Mouse (Mus musculus) gastrocnemius, adult 18-20 months (tissue): ENCODE data around the gene Rabif. TPM values are rescaled to one million over a fixed set of nuclear protein-coding genes. Genes with fewer than 3 reads are reported as not detected.
"Not testable (repeated sequence)": the region's sequence is repeated elsewhere in the genome, so short reads cannot be mapped to it uniquely, and the experiment has no call there.

ENCODE experiments used
- DNase-seq: peaks from one replicate; pipeline ENCODE4 v3.0.0; 2021; ENCODE audit warnings: low spot score
- long read RNA-seq, 2 experiments: library from polyadenylated mRNA; stranded (forward); transcript quantifications; one replicate each; pipeline ENCODE4 v2.0.0; 2021
- total RNA-seq, 2 experiments: library from RNA; stranded (reverse); gene quantifications; 2 replicates each; pipeline ENCODE4 v1.2.3; 2021

Gene Rabif
- 1 to 10 TPM; 5.5 to 6.3 TPM for total RNA-seq
- long read RNA-seq, experiment 1, transcript Rabif-201 (2 exons, 2,861 nt), result major isoform, 19 of 19 reads
- long read RNA-seq, experiment 1, partial matches to known transcripts, result 0 of 19 reads
- long read RNA-seq, experiment 1, other reads (novel, unspliced or antisense), result 0 of 19 reads
- long read RNA-seq, experiment 2, transcript Rabif-201 (2 exons, 2,861 nt), result major isoform, 9 of 9 reads
- long read RNA-seq, experiment 2, partial matches to known transcripts, result 0 of 9 reads
- long read RNA-seq, experiment 2, other reads (novel, unspliced or antisense), result 0 of 9 reads

DNA sequence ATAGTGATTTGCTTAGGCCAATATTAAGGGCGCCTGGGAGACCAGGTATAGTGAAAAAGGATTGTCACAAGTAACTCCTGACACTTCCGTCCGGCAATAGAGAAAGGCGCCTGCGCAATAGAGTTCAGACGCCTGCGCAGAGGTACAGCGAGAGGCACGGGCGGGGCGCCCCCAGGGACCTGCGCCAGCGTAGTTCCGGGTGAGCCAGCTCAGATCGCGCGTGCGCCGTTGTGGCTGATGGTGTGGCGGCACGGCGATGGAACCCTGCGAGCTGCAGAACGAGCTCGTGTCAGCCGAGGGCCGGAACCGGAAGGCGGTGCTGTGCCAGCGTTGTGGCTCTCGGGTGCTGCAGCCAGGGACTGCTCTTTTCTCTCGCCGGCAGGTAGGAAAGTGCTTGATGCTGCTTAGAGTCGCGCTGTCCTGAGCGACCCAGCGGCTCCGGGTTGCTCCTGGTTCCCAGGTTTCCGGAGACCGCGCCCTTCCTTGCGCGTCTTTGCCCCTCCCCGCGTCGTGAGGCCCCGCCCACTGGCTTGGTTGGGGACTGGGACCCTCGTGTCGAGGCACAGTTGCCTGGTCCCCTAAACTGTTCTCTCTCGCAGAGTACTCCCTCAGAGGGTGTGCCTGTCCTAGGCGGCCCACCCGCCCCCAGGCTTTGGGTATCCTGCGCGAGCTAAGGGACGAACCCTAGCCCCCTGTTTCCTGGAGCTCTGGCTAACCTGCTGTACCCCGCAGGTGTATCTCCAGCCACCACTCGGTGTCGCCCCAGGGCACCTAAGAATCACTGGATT lies at the start of gene Rabif:
TSS of gene Rabif (plus strand) at position 221 of the 788 bp plus-strand sequence.
- peak; percentile 99 for DNase-seq

DNA sequence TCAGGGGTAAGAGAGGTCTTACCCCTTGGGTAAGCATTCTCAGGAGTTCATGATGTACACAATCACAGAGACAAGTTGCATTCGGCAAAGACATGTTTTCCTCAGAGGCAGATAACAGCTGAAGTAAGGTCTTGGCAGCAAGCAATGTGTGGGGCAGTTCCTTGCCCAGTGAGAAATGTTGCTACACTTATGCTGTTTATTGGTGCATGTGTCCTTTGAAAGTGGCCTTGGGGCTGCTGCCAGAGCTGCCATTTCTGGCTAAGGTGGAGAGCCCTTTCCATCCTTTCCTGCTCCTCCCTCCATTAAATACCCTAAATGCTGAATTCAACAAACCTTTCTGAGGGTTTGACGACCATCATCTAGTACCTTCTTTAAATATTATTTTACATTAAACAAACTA lies 49.0 kb upstream of the Rabif start:
- no peak for DNase-seq

GRCm38 (mm10) chr1:134448537-134448936 lies 45.9 kb upstream of the Rabif start:
- DNase-seq, result not testable (repeated sequence)

DNA sequence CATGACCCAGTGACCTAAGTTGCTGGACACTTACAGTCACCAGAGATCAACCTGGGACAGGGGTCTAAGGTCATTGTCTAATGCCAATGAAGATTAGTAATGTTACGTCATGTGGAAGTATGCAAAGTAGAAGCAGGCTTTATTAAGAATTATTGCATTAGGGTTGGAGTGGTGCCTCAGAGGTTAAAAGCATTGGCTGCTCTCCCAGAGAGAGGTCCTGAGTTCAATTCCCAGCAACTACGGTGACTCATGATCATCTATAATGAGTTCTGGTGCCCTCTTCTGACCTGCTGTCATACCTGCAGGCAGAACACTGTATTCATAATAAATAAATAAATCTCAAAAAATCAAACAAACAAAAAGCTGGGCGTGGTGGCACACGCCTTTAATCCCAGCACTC lies 44.2 kb upstream of the Rabif start:
- DNase-seq, result no peak

DNA sequence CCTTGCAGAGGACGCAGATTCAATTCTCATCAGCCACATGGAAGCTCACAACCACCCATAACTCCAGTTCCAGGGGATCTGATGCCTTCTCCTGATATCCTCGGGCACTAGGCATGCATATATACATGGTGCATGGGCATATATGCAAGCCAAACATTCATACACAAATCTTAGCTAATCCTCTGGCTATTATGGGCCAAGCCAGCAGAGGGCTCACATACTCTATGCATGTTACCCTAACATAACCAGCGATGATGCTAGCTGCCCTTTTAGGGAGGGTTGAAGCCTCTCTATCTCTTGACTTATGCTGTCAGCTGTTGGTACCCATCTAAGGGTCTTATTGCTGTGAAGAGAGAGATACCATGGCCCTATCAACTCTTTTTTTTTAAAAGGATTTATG lies 43.5 kb upstream of the Rabif start:
- peak; percentile 15 for DNase-seq

DNA sequence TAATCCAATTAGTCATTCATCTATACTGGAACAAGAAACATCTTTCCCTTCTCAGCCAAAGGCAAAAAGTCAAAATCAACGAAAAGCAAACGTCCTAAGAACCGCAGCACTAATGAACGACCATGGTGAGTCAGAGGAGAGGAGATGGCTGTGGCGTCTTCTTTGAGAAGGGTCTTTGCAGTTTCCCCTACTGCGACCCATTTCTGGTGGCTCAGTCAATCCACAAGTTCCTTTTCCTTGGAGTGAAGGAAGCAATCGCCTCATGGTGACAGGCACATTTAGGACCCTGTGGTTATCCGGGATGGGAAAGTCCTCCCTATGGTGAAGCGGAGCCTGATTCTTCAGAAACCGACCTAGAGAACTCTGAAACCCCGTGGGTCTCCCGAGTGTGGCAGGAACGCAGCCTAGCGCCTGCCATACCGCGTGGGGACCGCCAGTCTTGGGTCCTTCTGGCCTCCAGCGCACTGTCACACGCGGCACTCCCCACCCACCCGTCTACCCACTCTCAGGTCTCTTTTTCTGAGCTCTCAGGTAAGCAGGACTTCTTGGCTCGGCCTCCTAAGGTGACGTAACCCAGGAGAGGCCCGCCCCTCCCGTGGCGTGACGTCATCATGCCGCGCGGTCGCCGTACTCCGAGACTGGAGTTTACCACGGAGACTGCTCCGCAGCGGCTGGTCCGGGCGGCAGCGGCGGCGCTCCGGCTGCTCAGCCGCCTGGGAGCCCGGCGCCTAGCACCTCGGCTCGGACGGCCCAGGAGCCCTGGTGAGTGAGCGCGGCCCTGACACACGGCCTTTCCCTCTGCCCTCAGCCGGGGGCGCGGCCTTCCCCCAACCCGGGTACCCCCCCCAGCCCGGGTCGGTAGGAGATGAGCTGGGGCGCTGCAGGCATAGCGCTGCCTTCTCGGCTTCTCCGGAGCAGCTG lies 39.3 kb upstream of the Rabif start, which contains the start of gene Klhl12:
TSS of gene Klhl12 (plus strand) at position 628 of the 921 bp plus-strand sequence.
- peak; percentile 94 for DNase-seq

DNA sequence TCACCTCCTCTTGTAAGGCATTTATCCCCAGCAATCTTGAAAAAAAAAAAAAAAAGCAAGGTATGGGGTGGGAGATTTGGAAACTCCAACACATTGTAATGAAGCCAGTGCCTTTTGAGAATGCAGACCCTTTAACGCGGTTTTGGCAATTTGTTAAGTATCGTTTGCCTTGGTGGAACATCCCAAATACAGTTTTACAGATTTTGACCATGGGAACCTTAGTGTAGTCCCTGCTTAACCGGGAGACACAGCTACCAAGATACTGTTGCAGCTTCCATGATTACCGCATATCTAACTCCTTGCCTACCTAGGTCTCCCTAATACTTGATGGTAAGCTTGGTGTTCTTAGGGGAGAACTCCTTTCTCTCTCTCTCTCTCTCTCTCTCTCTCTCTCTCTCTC lies 38.4 kb upstream of the Rabif start:
- DNase-seq, result no peak

GRCm38 (mm10) chr1:134458139-134458727 lies 36.2 kb upstream of the Rabif start:
- DNase-seq, result no peak

GRCm38 (mm10) chr1:134460294-134461284 lies 33.9 kb upstream of the Rabif start:
- DNase-seq, result no peak

DNA sequence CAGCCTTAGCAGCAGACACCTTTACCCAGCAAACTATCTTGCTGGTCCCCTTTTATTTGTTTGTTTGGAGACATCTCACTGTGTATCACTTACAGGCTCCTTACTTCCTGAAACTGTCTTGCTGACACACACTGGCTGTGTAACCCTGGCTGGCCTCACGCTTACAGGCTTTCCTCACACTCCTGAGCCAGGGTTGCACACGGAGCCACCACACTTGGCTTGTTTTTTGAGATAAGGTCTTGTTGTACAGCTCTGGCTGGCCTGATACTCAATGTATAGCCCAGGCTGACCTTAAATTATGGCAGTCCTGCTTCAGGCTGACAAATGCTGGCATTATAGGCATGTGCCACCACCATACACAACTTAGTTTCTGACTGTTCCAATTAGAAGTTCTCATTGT lies 9.8 kb upstream of the Rabif start:
- DNase-seq, result no peak

DNA sequence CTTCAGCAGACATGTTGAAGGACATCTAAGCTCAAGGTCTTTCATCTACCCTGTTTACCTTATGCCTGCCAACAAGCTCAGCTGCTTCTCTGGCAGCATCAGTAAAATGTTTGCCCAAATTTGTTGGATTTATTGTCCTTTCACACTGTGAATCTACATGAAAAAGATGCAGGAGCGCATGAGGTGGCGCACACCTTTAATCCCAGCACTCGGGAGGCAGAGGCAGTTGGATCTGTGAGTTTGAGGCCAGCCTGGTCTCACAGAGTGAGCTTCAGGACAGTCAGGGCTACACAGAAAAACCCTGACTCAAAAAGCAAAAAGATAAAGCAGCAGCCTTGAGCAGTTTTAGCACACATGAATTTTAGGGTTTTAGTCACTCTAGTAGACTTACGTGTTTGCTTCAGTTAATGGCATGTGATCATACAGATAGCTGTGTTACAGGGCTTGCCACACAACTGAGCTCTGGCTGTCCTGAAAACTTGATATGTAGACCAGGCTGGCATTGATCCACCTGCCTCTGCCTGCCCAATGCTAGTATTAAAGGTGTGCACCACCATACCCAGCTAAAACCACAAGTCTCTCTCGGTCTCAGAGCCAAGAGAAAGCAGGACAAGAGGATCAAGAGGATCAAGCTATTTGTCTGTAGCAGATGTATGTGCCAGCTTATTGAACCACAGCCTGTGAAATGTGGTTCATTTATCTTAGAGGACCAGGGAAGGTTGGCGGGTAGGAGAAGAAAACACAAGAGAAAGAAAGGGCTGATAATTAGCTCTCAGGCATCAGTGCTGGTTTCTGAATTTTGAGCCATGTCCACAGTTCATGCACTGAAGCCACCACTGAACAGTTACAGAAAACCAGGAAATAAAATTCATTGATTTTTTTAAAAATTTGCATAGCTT lies 3.3 kb upstream of the Rabif start:
- DNase-seq, result no peak

- DNase-seq, result no peak
These were observed 2.2 kb upstream of the Rabif start for GRCm38 (mm10) chr1:134492276-134492675.

DNA sequence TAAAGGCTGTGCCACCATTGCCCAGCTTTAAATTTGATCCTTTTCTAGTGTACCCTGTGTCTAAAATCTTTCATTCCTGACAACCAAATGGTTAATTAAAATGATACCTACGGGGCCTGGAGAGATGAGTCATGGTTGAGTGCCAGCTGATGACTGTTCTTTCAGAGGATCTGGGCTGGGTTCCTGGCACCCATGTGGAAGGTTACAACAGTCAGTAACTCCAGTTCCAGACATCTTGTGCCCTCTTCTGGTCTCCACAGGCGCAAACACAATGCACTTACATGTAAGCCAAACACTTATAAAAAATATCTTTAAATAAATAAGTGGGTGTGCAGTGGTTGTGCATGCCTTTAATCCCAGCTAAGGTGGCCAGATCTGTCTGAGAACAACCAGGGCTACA lies 952 bp upstream of the Rabif start:
- DNase-seq, result no peak

- DNase-seq, result no peak
These were observed 492 bp upstream of the Rabif start for GRCm38 (mm10) chr1:134493956-134494355.

- DNase-seq, result no peak
These were observed 730 bp downstream of the Rabif start for GRCm38 (mm10) chr1:134495216-134495539.

DNA sequence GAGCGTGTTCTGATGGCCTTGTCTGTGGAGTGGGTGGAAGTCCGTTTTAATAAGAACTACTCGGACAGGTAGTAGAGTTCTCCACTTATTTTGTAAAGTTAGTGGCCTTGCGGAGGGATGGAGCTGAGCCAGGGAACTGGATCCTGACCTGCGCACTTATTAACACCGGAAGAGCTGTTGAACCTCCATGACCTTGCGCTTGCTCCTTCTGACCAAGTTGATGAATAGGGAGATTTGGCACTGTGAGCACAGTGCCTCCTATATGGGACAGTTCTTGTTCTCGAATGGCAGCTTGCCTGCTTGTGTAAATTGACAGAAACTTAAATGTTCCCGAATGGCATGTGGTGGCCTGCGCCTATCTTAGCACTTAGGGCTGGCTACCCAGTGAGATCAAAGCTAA lies 1.5 kb downstream of the Rabif start:
- no peak for DNase-seq

DNA sequence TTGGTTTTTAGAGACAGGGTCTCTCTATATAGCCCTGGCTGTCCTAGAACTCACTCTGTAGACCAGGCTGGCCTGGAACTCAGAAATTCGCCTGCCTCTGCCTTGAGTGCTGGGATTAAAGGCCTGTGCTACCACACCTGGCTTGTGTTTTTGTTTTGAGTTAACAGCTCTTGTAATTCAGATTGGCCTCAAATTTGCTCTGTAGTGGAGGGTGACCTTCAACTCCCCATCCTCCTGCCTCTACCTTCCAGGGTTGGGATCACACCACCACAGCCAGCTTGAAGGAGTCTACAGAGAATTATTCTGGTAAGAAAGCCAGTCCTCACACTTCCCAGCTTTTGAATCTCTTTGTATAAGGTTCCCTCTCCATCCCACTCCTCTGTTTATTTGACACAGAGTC lies 6.5 kb downstream of the Rabif start:
- no peak for DNase-seq

DNA sequence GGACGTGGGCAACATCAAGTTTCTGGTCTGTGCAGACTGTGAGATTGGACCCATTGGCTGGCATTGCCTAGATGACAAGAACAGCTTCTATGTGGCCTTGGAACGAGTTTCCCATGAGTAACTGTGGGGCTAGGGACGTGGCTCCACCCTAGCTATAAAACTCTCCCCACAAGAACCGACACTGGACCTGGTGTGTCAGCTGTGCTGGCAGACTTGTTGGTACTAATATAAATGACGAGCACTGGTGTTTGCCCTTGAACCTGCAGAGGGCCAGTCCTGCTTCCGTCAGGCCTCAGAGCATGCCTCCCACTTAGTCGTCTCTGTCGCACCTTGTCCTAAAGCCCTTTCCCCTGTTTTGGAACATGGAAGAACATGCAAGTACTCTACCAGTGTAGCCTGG lies 11.8 kb downstream of the Rabif start:
- DNase-seq, result no peak

GRCm38 (mm10) chr1:134510018-134510417 lies 15.6 kb downstream of the Rabif start:
- DNase-seq, result no peak
